Mouse (Mus musculus): ENCODE results near the gene Tmtc2. TPM values are rescaled to one million over a fixed set of nuclear protein-coding genes. Genes with fewer than 3 reads are reported as not detected.
A peak's percentile ranks its signal among the peaks of the same experiment; 100 is the strongest.

Tmtc2 gene
- polyA plus RNA-seq, 1 experiment from 2014 or later = 9.6 TPM

DNA sequence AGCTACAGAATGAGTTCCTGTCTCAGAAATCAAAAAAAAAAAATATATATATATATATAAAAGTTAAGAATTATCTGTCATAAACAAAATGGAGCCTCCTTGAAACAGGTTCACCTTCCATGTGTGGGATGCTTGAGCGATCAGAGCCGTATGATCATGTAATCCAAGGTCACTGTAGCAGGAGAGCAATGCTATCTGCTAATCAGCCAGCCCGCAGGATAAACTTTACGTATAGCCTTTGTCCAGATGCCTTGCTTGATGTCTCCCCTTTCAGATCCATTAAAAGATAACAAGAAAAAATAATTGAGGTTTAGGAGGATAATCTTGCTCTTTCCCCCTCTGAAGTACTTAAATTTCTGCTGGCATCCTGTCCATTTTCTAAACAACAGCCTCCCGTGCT is 374.7 kb downstream of the Tmtc2 start:
- Histone ChIP-seq H3K27ac (ENCODE audit: low read depth, low read length) (no peak overlapping the region), H3K4me2 (replicated peaks; ENCODE audit: low read depth, low read length) (no peak overlapping the region), H3K9me3 (ENCODE audit: control insufficient read depth, low read length) (no peaks in the 10 kb centered on the region), H3K4me1 (ENCODE audit: control insufficient read depth, insufficient read depth, low read length) (no peaks in the 10 kb centered on the region), H3K27me3 (ENCODE audit: control insufficient read depth, insufficient read depth, low read length) (no peaks in the 10 kb centered on the region), H3K9ac (ENCODE audit: low read depth, low read length) (no peak overlapping the region), H3K36me3 (ENCODE audit: control insufficient read depth, insufficient read depth, low read length) (no peaks in the 10 kb centered on the region), H3K4me3 (ENCODE audit: low read length) (no peak overlapping the region)
- no peak for ATAC-seq (ENCODE audit: low FRiP score, low TSS enrichment)
- WGBS = 62% methylated on average over 5 of the region's 5 CpGs

DNA sequence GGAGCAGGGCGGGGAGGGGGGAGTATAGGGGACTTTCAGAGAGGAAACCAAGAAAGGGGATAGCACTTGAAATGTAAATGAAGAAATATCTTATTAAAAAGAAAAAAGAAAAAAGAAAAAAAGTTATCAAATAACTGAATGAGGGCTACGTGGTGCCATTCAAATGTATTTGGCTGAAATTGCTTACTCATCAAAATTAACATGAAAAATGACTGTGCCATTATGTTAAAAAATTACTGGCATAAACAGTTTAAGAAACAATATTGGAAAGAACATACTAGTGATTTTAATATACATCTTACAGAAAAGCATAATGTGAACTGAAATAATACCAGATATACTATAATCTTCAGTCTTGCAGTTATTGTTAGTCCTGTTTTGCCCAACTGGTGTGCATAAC is 378.9 kb downstream of the Tmtc2 start:
- ATAC-seq (ENCODE audit: low FRiP score, low TSS enrichment) = no peak
- 95% methylated on average over 2 of the region's 2 CpGs for WGBS

DNA sequence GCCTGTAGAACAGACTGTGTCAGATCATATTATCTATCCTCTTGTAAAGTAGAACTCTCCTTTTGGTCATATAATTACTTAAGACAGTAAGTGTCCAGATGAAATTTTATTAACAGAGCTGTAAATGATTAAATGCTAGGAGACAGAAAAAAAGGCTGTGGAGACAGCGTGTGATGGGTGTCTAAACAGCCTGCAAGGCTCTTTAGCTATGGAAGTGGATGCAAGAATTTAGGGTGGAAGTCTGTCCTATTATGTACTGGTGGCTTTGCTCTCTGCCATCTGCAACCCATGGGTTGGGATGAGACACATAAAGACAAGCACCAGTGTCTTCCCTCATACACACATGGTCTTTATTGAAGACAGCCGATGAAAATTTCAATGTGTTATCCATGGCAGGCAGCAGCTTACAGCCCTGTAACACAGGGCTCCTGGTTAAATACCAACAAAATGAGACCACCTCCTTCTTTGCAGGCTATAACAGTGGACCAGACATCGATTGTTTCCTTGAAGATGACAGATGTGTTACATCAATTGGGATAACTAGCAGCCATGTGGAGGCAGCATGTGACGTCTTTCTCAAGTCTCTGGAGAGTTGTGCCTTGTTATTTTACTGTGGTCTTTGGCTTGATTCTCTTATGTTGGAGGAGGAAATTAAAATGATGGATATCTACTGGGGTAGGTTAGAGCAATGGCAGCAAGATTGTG is 380.3 kb downstream of the Tmtc2 start:
- no peaks in the 10 kb centered on the region for H3K36me3 ChIP-seq (ENCODE audit: control insufficient read depth, insufficient read depth, low read length)
- 0 out of 2 replicates have a peak, but pooled peaks cover 2% of the 10 kb centered on the region for H3K4me1 ChIP-seq (ENCODE audit: control insufficient read depth, insufficient read depth, low read length)
- no peak overlapping the region for H3K4me3 ChIP-seq (ENCODE audit: low read length)
- no peak overlapping the region for H3K9ac ChIP-seq (ENCODE audit: low read depth, low read length)
- peak; percentile 46; the same call in 1 of the 2 replicates for ATAC-seq (ENCODE audit: low FRiP score, low TSS enrichment)
- 55% methylated on average over 4 of the region's 4 CpGs for WGBS
- no peaks in the 10 kb centered on the region for H3K27me3 ChIP-seq (ENCODE audit: control insufficient read depth, insufficient read depth, low read length)
- no peaks in the 10 kb centered on the region for H3K9me3 ChIP-seq (ENCODE audit: control insufficient read depth, low read length)
- H3K27ac ChIP-seq (ENCODE audit: low read depth, low read length) = no peak overlapping the region
- no peak overlapping the region for H3K4me2 ChIP-seq (replicated peaks; ENCODE audit: low read depth, low read length)

More for the DNA sequence above, 378.9 kb downstream of the Tmtc2 start:
- H3K27ac ChIP-seq (ENCODE audit: low read depth, low read length) = no peak overlapping the region
- no peak overlapping the region for H3K4me3 ChIP-seq (ENCODE audit: low read length)
- H3K9ac ChIP-seq (ENCODE audit: low read depth, low read length) = no peak overlapping the region
- H3K4me1 ChIP-seq (ENCODE audit: control insufficient read depth, insufficient read depth, low read length) = 0 out of 2 replicates have a peak, but pooled peaks cover 2% of the 10 kb centered on the region
- H3K4me2 ChIP-seq (replicated peaks; ENCODE audit: low read depth, low read length) = no peak overlapping the region
- no peaks in the 10 kb centered on the region for H3K27me3 ChIP-seq (ENCODE audit: control insufficient read depth, insufficient read depth, low read length)
- no peaks in the 10 kb centered on the region for H3K36me3 ChIP-seq (ENCODE audit: control insufficient read depth, insufficient read depth, low read length)
- H3K9me3 ChIP-seq (ENCODE audit: control insufficient read depth, low read length) = no peaks in the 10 kb centered on the region

DNA sequence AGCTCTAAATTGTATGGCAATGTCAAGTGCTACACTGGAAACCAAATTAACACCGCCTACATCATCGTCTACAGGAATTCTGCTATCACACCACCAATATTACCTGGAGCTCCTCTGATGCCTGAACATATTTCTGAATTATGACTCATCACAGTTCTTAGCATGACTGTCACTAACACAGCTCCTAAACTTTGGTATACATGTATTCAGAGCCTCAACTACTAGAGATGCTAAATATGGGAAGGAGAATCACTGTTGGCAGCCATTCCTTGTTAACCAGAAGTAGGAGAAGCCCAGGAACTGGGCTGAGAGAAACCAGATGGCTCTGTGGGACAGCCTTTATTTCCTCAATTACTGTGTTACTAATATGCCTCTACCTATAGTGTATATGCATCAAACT is 382.2 kb downstream of the Tmtc2 start:
- Histone ChIP-seq H3K27me3 (ENCODE audit: control insufficient read depth, insufficient read depth, low read length) (no peaks in the 10 kb centered on the region), H3K27ac (ENCODE audit: low read depth, low read length) (no peak overlapping the region), H3K36me3 (ENCODE audit: control insufficient read depth, insufficient read depth, low read length) (no peaks in the 10 kb centered on the region), H3K9ac (ENCODE audit: low read depth, low read length) (no peak overlapping the region), H3K4me1 (ENCODE audit: control insufficient read depth, insufficient read depth, low read length) (0 out of 2 replicates have a peak, but pooled peaks cover 2% of the 10 kb centered on the region), H3K4me3 (ENCODE audit: low read length) (no peak overlapping the region), H3K4me2 (replicated peaks; ENCODE audit: low read depth, low read length) (no peak overlapping the region), H3K9me3 (ENCODE audit: control insufficient read depth, low read length) (no peaks in the 10 kb centered on the region)
- ATAC-seq (ENCODE audit: low FRiP score, low TSS enrichment) = no peak
- whole genome bisulfite sequencing = 95% methylated on average over 2 of the region's 2 CpGs

DNA sequence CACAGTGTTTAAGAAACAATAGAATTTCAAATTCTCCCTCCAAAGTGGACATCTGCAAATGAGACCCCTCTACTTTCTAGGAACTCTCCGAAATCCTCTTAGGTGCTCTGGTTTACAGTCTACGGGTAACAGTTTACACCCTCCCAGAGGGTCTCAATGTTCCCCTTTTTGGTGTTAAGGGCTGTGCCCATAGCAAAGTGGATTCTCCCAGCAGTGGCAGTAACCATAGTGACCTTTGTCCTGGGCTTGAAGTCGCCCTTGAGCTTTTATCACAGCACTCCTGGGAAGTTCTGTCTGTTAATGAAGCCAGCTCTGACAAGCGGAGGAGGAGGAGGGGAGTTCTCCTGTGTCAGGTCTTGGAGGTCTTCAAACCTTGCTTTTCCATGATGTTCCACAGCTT is 384.5 kb downstream of the Tmtc2 start:
- no peak overlapping the region for H3K4me3 ChIP-seq (ENCODE audit: low read length)
- no peak for ATAC-seq (ENCODE audit: low FRiP score, low TSS enrichment)
- 0 out of 2 replicates have a peak, but pooled peaks cover 2% of the 10 kb centered on the region for H3K4me1 ChIP-seq (ENCODE audit: control insufficient read depth, insufficient read depth, low read length)
- no peaks in the 10 kb centered on the region for H3K27me3 ChIP-seq (ENCODE audit: control insufficient read depth, insufficient read depth, low read length)
- H3K36me3 ChIP-seq (ENCODE audit: control insufficient read depth, insufficient read depth, low read length) = no peaks in the 10 kb centered on the region
- WGBS = 80% methylated on average over 4 of the region's 4 CpGs
- H3K9me3 ChIP-seq (ENCODE audit: control insufficient read depth, low read length) = no peaks in the 10 kb centered on the region
- H3K27ac ChIP-seq (ENCODE audit: low read depth, low read length) = no peak overlapping the region
- no peak overlapping the region for H3K9ac ChIP-seq (ENCODE audit: low read depth, low read length)
- H3K4me2 ChIP-seq (replicated peaks; ENCODE audit: low read depth, low read length) = no peak overlapping the region

DNA sequence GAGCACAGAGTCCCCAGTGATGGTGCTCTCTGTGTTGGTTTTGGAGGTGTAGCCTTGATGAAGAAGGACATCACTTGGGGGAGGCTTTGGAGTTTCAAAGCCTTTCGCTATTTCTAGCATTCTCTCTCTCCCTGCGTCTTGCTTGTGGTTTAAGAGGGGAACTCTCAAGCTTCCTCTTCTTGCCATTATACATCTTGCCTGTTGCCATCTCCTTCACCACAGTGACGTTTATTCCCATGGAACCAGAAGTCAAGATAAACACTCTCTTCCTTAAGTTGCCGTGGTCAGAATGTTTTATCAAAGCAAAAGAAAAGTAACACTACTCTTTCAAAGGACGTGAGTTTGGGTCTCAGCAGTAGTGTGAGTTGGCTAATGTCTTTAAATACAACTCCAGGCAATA is 387.6 kb downstream of the Tmtc2 start:
- 91% methylated on average over 5 of the region's 5 CpGs for WGBS
- H3K4me1 ChIP-seq (ENCODE audit: control insufficient read depth, insufficient read depth, low read length) = no peaks in the 10 kb centered on the region
- no peak overlapping the region for H3K4me2 ChIP-seq (replicated peaks; ENCODE audit: low read depth, low read length)
- no peaks in the 10 kb centered on the region for H3K9me3 ChIP-seq (ENCODE audit: control insufficient read depth, low read length)
- H3K27ac ChIP-seq (ENCODE audit: low read depth, low read length) = no peak overlapping the region
- no peaks in the 10 kb centered on the region for H3K36me3 ChIP-seq (ENCODE audit: control insufficient read depth, insufficient read depth, low read length)
- no peak overlapping the region for H3K9ac ChIP-seq (ENCODE audit: low read depth, low read length)
- no peaks in the 10 kb centered on the region for H3K27me3 ChIP-seq (ENCODE audit: control insufficient read depth, insufficient read depth, low read length)
- no peak for ATAC-seq (ENCODE audit: low FRiP score, low TSS enrichment)
- no peak overlapping the region for H3K4me3 ChIP-seq (ENCODE audit: low read length)

DNA sequence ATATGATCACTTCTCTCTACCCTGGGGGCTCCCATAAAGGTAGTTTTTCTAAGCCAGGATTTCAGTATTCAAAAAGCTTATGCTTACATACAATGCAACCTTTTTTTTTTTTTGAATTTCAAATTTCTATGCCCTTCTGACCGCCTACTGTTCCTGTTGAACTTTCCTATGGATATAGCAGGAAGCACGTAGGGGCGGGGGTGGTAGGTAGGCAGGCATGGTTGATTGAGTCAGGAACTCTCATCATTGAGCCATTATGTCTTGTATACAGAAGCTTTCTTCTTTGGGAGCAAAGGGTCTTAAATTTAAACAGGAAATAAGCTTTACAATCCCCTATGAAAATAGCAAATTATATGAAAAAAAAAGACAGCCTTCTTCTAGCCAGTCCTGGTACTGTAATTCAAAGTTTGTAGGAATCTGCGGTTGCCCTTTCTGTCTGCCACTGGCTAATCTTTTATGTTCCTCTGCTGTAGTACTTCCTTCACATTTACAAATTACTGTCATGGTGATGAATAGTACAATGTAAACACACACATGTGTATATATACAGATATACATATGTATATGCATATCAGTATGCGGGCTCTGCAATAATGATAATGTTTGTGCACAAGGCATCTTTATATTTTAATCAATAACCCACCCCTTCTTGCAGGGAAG is 405.7 kb downstream of the Tmtc2 start:
- 77% methylated on average over 5 of the region's 5 CpGs for WGBS

DNA sequence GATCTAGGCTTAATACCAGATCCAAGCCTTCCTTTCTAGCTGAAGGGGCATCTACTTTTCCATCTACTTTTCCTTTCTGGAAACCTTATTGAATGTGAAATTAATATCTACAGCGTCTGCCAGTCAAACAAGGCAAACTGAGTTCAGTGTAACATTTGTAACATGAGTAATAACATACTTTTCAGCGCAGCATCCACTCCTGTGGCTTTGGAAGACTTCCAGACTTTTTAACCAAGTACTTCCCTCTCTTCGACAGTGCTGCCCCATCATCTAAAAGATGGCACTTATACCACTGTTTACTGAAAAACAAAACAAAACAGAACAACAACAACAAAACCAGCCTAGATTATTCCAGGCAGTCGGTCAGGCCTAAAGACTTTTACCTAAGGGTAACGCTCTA is 409.0 kb downstream of the Tmtc2 start:
- H3K27ac ChIP-seq (ENCODE audit: low read depth, low read length) = no peak overlapping the region
- no peaks in the 10 kb centered on the region for H3K36me3 ChIP-seq (ENCODE audit: control insufficient read depth, insufficient read depth, low read length)
- no peak for ATAC-seq (ENCODE audit: low FRiP score, low TSS enrichment)

More for the DNA sequence above, 405.7 kb downstream of the Tmtc2 start:
- no peak overlapping the region for H3K9ac ChIP-seq (ENCODE audit: low read depth, low read length)
- H3K4me2 ChIP-seq (replicated peaks; ENCODE audit: low read depth, low read length) = no peak overlapping the region
- no peaks in the 10 kb centered on the region for H3K9me3 ChIP-seq (ENCODE audit: control insufficient read depth, low read length)
- no peak overlapping the region for H3K4me3 ChIP-seq (ENCODE audit: low read length)
- no peaks in the 10 kb centered on the region for H3K27me3 ChIP-seq (ENCODE audit: control insufficient read depth, insufficient read depth, low read length)
- ATAC-seq (ENCODE audit: low FRiP score, low TSS enrichment) = no peak
- H3K4me1 ChIP-seq (ENCODE audit: control insufficient read depth, insufficient read depth, low read length) = no peaks in the 10 kb centered on the region
- H3K27ac ChIP-seq (ENCODE audit: low read depth, low read length) = no peak overlapping the region
- no peaks in the 10 kb centered on the region for H3K36me3 ChIP-seq (ENCODE audit: control insufficient read depth, insufficient read depth, low read length)

DNA sequence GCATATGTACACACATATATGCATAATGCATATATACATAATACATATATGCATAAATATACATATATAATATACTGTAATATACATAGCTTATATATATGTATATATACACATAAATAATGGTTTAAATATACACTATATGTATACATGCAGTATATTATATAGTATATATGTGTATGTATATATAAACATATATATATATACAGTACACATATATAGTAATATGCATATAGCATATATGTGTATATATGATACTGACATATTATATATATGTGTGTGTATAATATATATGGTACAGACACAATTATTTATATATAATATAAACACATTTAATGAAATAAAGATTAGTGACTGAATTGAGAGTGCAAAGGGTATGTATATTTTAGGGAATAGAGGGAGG is 420.5 kb downstream of the Tmtc2 start:
- no peak for ATAC-seq (ENCODE audit: low FRiP score, low TSS enrichment)

More for the DNA sequence above, 409.0 kb downstream of the Tmtc2 start:
- Histone ChIP-seq H3K4me2 (replicated peaks; ENCODE audit: low read depth, low read length) (no peak overlapping the region), H3K4me3 (ENCODE audit: low read length) (no peak overlapping the region), H3K4me1 (ENCODE audit: control insufficient read depth, insufficient read depth, low read length) (no peaks in the 10 kb centered on the region), H3K27me3 (ENCODE audit: control insufficient read depth, insufficient read depth, low read length) (no peaks in the 10 kb centered on the region), H3K9ac (ENCODE audit: low read depth, low read length) (no peak overlapping the region), H3K9me3 (ENCODE audit: control insufficient read depth, low read length) (no peaks in the 10 kb centered on the region)
- WGBS = 87% methylated on average over 5 of the region's 5 CpGs

More for the DNA sequence above, 420.5 kb downstream of the Tmtc2 start:
- H3K9me3 ChIP-seq (ENCODE audit: control insufficient read depth, low read length) = no peaks in the 10 kb centered on the region
- H3K4me2 ChIP-seq (replicated peaks; ENCODE audit: low read depth, low read length) = no peak overlapping the region
- no peaks in the 10 kb centered on the region for H3K36me3 ChIP-seq (ENCODE audit: control insufficient read depth, insufficient read depth, low read length)
- no peaks in the 10 kb centered on the region for H3K27me3 ChIP-seq (ENCODE audit: control insufficient read depth, insufficient read depth, low read length)
- H3K27ac ChIP-seq (ENCODE audit: low read depth, low read length) = no peak overlapping the region
- no peak overlapping the region for H3K9ac ChIP-seq (ENCODE audit: low read depth, low read length)
- H3K4me3 ChIP-seq (ENCODE audit: low read length) = no peak overlapping the region
- H3K4me1 ChIP-seq (ENCODE audit: control insufficient read depth, insufficient read depth, low read length) = no peaks in the 10 kb centered on the region
